In genomic region chr12:110157998-110158747, GRCm38 (mm10) we compare ENCODE assay signal across 21 mouse cellular contexts.
DNase-seq lines count a peak whose midpoint lies in the region; ATAC-seq lines count a peak whose summit lies in the region.
"Had no signal": no experiment of that assay in that cellular context is flagged by ENCODE, and none has a peak within 500 bp of the region (broad histone marks: within the 10 kb centered on the region; RNA-seq: fewer than 3 reads in every experiment).

No protein-coding gene starts in this region.

- peaks cover 20% of the 10 kb centered on the region for H3K4me1 ChIP-seq in embryonic facial prominence, embryonic 14.5 days (ENCODE audit: control insufficient read depth, insufficient read depth, low read length)
- H3K4me1 ChIP-seq in limb, embryonic 12.5 days (replicated peaks), result peaks cover 36% of the 10 kb centered on the region
- no peaks in the 10 kb centered on the region for H3K4me1 ChIP-seq in liver, embryonic 11.5 days (replicated peaks; ENCODE audit: control insufficient read depth, insufficient read depth, low read length)
- H3K4me1 ChIP-seq: heart, embryonic 12.5 days; liver, embryonic 13.5 days had no signal

- no peaks in the 10 kb centered on the region for H3K27me3 ChIP-seq in embryonic facial prominence, embryonic 14.5 days (replicated peaks; ENCODE audit: control insufficient read depth, insufficient read depth, low read length)
- peaks cover 91% of the 10 kb centered on the region for H3K27me3 ChIP-seq in limb, embryonic 12.5 days
- no peaks in the 10 kb centered on the region for H3K27me3 ChIP-seq in liver, embryonic 11.5 days (replicated peaks; ENCODE audit: control insufficient read depth, insufficient read depth, low read length)
- H3K27me3 ChIP-seq: forebrain, embryonic 12.5 days; liver, embryonic 13.5 days had no signal

- no peaks in the 10 kb centered on the region for H3K9me3 ChIP-seq in embryonic facial prominence, embryonic 14.5 days (ENCODE audit: control insufficient read depth, low read length)
- H3K9me3 ChIP-seq in limb, embryonic 12.5 days, result no peaks in the 10 kb centered on the region
- H3K9me3 ChIP-seq in liver, embryonic 11.5 days (ENCODE audit: control insufficient read depth, low read length), result no peaks in the 10 kb centered on the region
- H3K9me3 ChIP-seq: forebrain, embryonic 12.5 days; heart, embryonic 12.5 days; hindbrain, embryonic 10.5 days; liver, embryonic 13.5 days had no signal

- H3K9ac ChIP-seq in embryonic facial prominence, embryonic 14.5 days (ENCODE audit: low read depth, low read length), result no peak overlapping the region
- H3K9ac ChIP-seq in limb, embryonic 12.5 days (replicated peaks), result no peak overlapping the region
- no peak overlapping the region for H3K9ac ChIP-seq in liver, embryonic 11.5 days (ENCODE audit: low read depth, low read length)
- H3K9ac ChIP-seq: forebrain, embryonic 12.5 days; heart, embryonic 12.5 days; liver, embryonic 13.5 days had no signal

- H3K27ac ChIP-seq in embryonic facial prominence, embryonic 14.5 days (replicated peaks; ENCODE audit: low read depth, low read length), result peak overlapping the region; percentile 25; the same call in 1 of the 2 replicates
- no peak overlapping the region for H3K27ac ChIP-seq in limb, embryonic 12.5 days
- H3K27ac ChIP-seq in liver, embryonic 11.5 days (ENCODE audit: low read depth, low read length), result no peak overlapping the region
- H3K27ac ChIP-seq: forebrain, embryonic 12.5 days; hindbrain, embryonic 10.5 days; left cerebral cortex, adult 2 months; liver, embryonic 13.5 days had no signal

- no peak overlapping the region for H3K4me3 ChIP-seq in embryonic facial prominence, embryonic 14.5 days (ENCODE audit: low read depth, low read length)
- H3K4me3 ChIP-seq in limb, embryonic 12.5 days (replicated peaks), result no peak overlapping the region
- H3K4me3 ChIP-seq in liver, embryonic 11.5 days (ENCODE audit: low read depth, low read length), result no peak overlapping the region
- H3K4me3 ChIP-seq: forebrain, embryonic 12.5 days; heart, embryonic 12.5 days; hindbrain, embryonic 10.5 days; left cerebral cortex, adult 2 months; liver, embryonic 13.5 days had no signal

- no peak for ATAC-seq in embryonic facial prominence, embryonic 14.5 days (ENCODE audit: low read depth)
- ATAC-seq in limb, embryonic 12.5 days (ENCODE audit: insufficient number of reproducible peaks, insufficient read depth, low FRiP score, low TSS enrichment, low read depth), result peak; percentile 70
- no peak for ATAC-seq in liver, embryonic 11.5 days (replicated peaks; ENCODE audit: low FRiP score)
- ATAC-seq: hindbrain, embryonic 16.5 days; intestine, embryonic 16.5 days had no signal

- WGBS in embryonic facial prominence, embryonic 14.5 days, result 44% methylated on average over 16 of the region's 16 CpGs
- WGBS in limb, embryonic 12.5 days, result 18% methylated on average over 16 of the region's 16 CpGs
- 67% methylated on average over 16 of the region's 16 CpGs for WGBS in liver, embryonic 11.5 days

- H3K36me3 ChIP-seq in embryonic facial prominence, embryonic 14.5 days (ENCODE audit: control insufficient read depth, insufficient read depth, low read length), result no peaks in the 10 kb centered on the region
- H3K36me3 ChIP-seq in limb, embryonic 12.5 days, result no peaks in the 10 kb centered on the region
- no peaks in the 10 kb centered on the region for H3K36me3 ChIP-seq in liver, embryonic 11.5 days (ENCODE audit: control insufficient read depth, insufficient read depth, low read length)
- H3K36me3 ChIP-seq: forebrain, embryonic 12.5 days; heart, embryonic 12.5 days; hindbrain, embryonic 10.5 days; liver, embryonic 13.5 days had no signal

- peak; percentile 21 for DNase-seq in NIH3T3 (ENCODE audit: low read depth)
- DNase-seq in embryo, embryonic 10.5 days (ENCODE audit: low spot score), result peak; percentile 59
- DNase-seq in embryonic facial prominence, embryonic 14.5 days (ENCODE audit: low spot score), result peak; percentile 31
- DNase-seq in retina, embryonic 14.5 days (ENCODE audit: low spot score), result no peak
- DNase-seq in thymus, postnatal 0 days (ENCODE audit: low spot score), result no peak
- no peak for DNase-seq in liver, embryonic 11.5 days (ENCODE audit: low spot score)
- DNase-seq: adrenal gland, postnatal 10 days; cerebellum, adult 8-10 months; gastrocnemius, postnatal 10 days; heart, postnatal 10 days; liver, embryonic 13.5 days; lung, adult 2 months; lung, postnatal 14 days had no signal

- no peak overlapping the region for H3K4me2 ChIP-seq in embryonic facial prominence, embryonic 14.5 days (ENCODE audit: low read depth, low read length)
- peak overlapping the region; percentile 15; the same call in 1 of the 2 replicates for H3K4me2 ChIP-seq in limb, embryonic 12.5 days
- H3K4me2 ChIP-seq in liver, embryonic 11.5 days, result no peak overlapping the region
- H3K4me2 ChIP-seq: forebrain, embryonic 12.5 days; heart, embryonic 12.5 days; liver, embryonic 13.5 days; midbrain, embryonic 11.5 days had no signal

Comparison
In these comparisons a context has a peak if more than half of its experiments do, and no peak if none do; other contexts are left out.
1. DNase-seq: peak in NIH3T3 (single experiment), embryo, embryonic 10.5 days (single experiment) and embryonic facial prominence, embryonic 14.5 days (single experiment); none in retina, embryonic 14.5 days (single experiment), thymus, postnatal 0 days (single experiment) and liver, embryonic 11.5 days (single experiment).